Mouse (Mus musculus) heart, postnatal 0 days (tissue): ENCODE results near the gene Fam19a5. TPM values are rescaled to one million over a fixed set of nuclear protein-coding genes. Genes with fewer than 3 reads are reported as not detected.

Experiments
- ATAC-seq: fragments of 200-750 bp; cut with Nextera tagmentation; 2 replicates; pipeline ENCODE4 v1.8.0; 2017; ENCODE audit warnings: low read depth, moderate number of reproducible peaks, moderate library complexity; ENCODE audit not compliant: insufficient read depth
- DNase-seq: peaks from one replicate; pipeline ENCODE4 v3.0.0-alpha.2; 2016; ENCODE audit warnings: low spot score
- H3K27ac ChIP-seq: fragments of 300-500 bp; sonication (generic); 2 replicates; pipeline ENCODE4 v1.5.1; 2014; ENCODE audit warnings: low read depth, mild to moderate bottlenecking
- H3K27me3 ChIP-seq: fragments of 300-500 bp; sonication (generic); 2 replicates; pipeline ENCODE4 v1.6.1; 2014; ENCODE audit warnings: low read length, mixed read lengths; ENCODE audit not compliant: control insufficient read depth, insufficient read depth
- H3K36me3 ChIP-seq: fragments of 300-500 bp; sonication (generic); replicated peaks from 2 replicates; pipeline ENCODE4 v1.6.1; 2014; ENCODE audit warnings: low read length, mixed read lengths; ENCODE audit not compliant: control insufficient read depth, insufficient read depth
- H3K4me1 ChIP-seq: fragments of 300-500 bp; sonication (generic); 2 replicates; pipeline ENCODE4 v1.6.1; 2014; ENCODE audit warnings: antibody characterized with exemption; ENCODE audit not compliant: control insufficient read depth, insufficient read depth
- H3K4me2 ChIP-seq: fragments of 300-500 bp; sonication (generic); 2 replicates; pipeline ENCODE4 v1.6.1; 2014; ENCODE audit warnings: low read depth, mild to moderate bottlenecking, low read length, moderate library complexity
- H3K4me3 ChIP-seq: fragments of 300-500 bp; sonication (generic); 2 replicates; pipeline ENCODE4 v1.5.1; 2014; ENCODE audit warnings: low read depth, low read length
- H3K9ac ChIP-seq: fragments of 300-500 bp; sonication (generic); replicated peaks from 2 replicates; pipeline ENCODE4 v1.6.1; 2014; ENCODE audit warnings: low read depth, low read length, mixed read lengths
- H3K9me3 ChIP-seq: fragments of 300-500 bp; sonication (generic); replicated peaks from 2 replicates; pipeline ENCODE4 v1.6.1; 2016; ENCODE audit warnings: low read length; ENCODE audit not compliant: control insufficient read depth
- CTCF ChIP-seq: IDR thresholded peaks from 2 replicates; pipeline ENCODE4 v1.5.1; 2016; ENCODE audit warnings: antibody characterized with exemption, control low read depth, low read depth
- EP300 ChIP-seq: IDR thresholded peaks from 2 replicates; pipeline ENCODE4 v1.6.1; 2016; ENCODE audit warnings: antibody characterized with exemption, low read depth
- WGBS: fragments of 180-500 bp; shearing (Covaris S2); extraction: QIAGEN DNeasy Blood & Tissue Kit; methylation state at CpG from one replicate; pipeline ENCODE4 v1.1.7; 2014; 5-methylcytosine and 5-hydroxymethylcytosine counted together
- polyA plus RNA-seq: library from polyadenylated mRNA; unstranded; fragments of >200 nt; fragmentation: Nextera tagmentation; extraction: Ambion mirVana; gene quantifications from 2 replicates; pipeline ENCODE4 v1.2.1, GENCODE M21; 2015
- total RNA-seq: library from RNA; depleted of rRNA; stranded (reverse); fragments of >200 nt; gene quantifications from 2 replicates; pipeline ENCODE4 v1.2.3, GENCODE M21; 2014; ENCODE audit warnings: low replicate concordance

Gene Fam19a5
- total and polyA plus RNA-seq, 2 experiments from 2014 or later, result 0.27 to 2.5 TPM

DNA sequence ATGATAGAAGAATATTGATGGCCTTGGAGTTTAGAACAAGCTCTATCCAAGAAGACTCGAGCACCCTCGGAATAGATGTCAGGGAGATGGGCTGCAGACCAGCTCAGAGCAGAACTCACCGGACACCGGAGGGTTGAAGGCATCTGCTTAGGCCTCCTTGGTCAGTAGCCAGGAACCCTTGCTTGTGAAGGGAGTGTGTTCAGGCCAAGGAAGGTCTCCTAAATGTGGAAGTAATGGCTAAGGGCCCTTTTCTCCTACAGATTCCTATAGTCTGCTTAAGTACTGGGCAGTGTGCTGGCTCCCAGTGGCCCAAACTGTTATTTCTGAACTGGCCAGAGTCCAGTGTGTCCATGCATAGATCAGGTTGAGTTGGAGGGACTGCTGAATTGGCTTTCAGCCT is 53.7 kb downstream of the Fam19a5 start:
- 75% methylated on average over 4 of the region's 4 CpGs for WGBS
- ATAC-seq (no peak), DNase-seq (no peak)
- Histone ChIP-seq H3K27me3 (no peaks in the 10 kb centered on the region), H3K4me1 (no peaks in the 10 kb centered on the region), H3K36me3 (no peaks in the 10 kb centered on the region), H3K27ac (no peak overlapping the region), H3K4me2 (no peak overlapping the region), H3K9me3 (no peaks in the 10 kb centered on the region), H3K4me3 (no peak overlapping the region), H3K9ac (no peak overlapping the region)
- TF ChIP-seq EP300, result no peak

DNA sequence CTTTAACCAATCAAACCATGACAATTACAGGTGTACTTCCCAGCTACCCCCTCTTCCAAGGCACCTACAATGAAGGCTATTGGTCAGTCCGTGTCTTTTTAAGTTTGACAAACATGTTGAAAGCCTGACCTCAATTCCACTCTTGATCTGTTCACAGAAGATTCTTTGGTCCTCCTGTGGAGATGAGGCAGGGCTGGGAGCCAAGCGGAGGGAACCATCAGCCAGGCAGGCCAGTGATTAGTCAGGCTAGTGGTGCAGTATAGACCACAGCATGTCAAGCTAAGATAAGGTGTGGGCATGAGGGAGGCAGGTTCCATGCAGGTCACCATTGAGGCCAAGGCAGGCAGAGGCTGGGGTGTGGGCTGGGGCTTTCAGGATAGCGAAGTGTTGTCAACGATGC is 54.5 kb downstream of the Fam19a5 start:
- WGBS, result 78% methylated on average over 4 of the region's 4 CpGs
- ATAC-seq (no peak), DNase-seq (no peak)
- no peaks in the 10 kb centered on the region for H3K36me3 ChIP-seq
- H3K27ac ChIP-seq, result no peak overlapping the region
- H3K9ac ChIP-seq, result no peak overlapping the region
- H3K4me1 ChIP-seq, result no peaks in the 10 kb centered on the region
- no peak for TF ChIP-seq CTCF
- no peak overlapping the region for H3K4me3 ChIP-seq
- no peaks in the 10 kb centered on the region for H3K9me3 ChIP-seq
- H3K27me3 ChIP-seq, result no peaks in the 10 kb centered on the region
- H3K4me2 ChIP-seq, result no peak overlapping the region

DNA sequence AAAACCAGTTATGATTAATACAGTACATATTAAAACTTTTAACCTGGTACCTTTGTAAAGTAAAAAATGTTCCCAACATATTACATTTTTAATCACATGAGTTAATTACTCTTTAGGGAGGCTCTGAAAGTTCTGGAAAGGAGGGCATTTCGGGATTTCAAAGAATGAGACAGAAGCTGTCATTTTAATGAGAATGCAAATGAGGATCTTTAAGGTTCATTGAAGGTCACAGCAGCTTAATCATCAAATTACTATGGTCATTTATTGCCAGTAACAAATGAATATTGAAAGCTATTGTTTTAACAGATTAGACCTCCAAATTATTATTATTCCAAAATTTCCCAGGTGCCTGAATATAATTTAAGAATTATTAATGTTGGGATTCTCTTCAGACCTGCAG is 59.2 kb downstream of the Fam19a5 start:
- Histone ChIP-seq H3K36me3 (no peaks in the 10 kb centered on the region), H3K27ac (no peak overlapping the region), H3K4me1 (no peaks in the 10 kb centered on the region), H3K4me3 (no peak overlapping the region), H3K27me3 (no peaks in the 10 kb centered on the region), H3K9me3 (no peaks in the 10 kb centered on the region), H3K4me2 (no peak overlapping the region), H3K9ac (no peak overlapping the region)
- no peak for DNase-seq
- 69% methylated on average over 1 of the region's 1 CpGs for WGBS
- TF ChIP-seq EP300 (no peak), CTCF (no peak)
- no peak for ATAC-seq

DNA sequence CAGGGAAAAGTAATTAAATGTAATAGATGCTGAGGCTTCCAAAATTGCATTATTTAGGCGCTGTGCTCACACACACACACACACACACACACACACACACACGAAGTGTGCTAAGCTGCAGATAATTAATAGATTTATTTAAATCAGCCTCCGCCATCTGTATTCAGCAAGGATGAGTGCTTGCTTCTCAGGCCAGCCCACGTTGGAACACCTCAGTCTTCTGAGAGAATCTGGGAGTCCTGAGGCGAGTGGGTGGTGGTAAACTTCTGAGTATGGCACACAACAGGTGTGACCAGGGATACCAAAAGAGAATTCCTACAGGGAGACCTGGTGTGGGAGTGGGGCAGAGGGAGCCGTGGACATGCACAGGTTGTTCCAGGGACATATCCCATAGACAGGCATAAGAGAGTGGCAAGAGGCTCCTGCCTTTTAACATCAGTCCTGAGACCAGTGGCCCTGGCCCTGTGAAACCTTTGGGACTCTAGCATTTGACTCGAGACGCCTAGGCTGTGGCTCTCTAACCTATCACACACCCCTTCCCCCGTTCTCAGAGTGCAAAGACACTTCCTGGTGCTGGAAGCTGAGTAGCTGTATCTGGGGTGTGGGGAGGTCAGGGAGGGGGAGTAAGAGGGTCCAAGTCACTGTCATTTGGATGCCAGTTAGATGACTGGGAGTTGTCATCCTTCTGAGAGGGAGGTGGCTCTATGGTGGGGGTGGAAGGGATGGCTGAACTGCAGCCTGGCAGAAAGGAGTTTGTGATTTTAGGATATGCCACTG is 61.6 kb downstream of the Fam19a5 start:
- no peak for TF ChIP-seq CTCF
- TF ChIP-seq EP300, result no peak
- Histone ChIP-seq H3K9me3 (no peaks in the 10 kb centered on the region), H3K27me3 (no peaks in the 10 kb centered on the region), H3K36me3 (no peaks in the 10 kb centered on the region), H3K9ac (no peak overlapping the region), H3K4me1 (no peaks in the 10 kb centered on the region), H3K4me2 (no peak overlapping the region), H3K27ac (no peak overlapping the region), H3K4me3 (no peak overlapping the region)
- WGBS, result 48% methylated on average over 9 of the region's 9 CpGs
- no peak for DNase-seq
- no peak for ATAC-seq

DNA sequence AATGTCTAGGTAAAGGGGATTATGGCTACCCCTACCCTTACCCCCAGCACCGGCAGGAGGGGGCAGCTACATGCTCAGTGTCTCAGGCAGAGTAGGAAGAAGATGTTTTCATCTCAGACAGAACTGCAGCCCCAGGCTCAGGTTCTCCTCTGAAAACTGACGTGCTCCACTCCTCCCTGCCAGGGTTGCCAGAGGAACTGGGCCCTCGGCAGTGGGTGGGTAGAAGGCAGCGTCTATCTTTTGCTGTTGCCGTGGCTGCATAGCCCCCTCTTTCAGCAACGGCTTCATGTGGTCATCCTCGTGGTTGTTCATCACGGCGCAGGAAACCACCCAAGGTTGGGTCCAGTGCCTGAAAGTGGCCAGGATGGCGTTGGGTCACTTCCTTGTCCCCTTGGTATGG is 62.6 kb downstream of the Fam19a5 start:
- Histone ChIP-seq H3K9me3 (no peaks in the 10 kb centered on the region), H3K4me2 (no peak overlapping the region), H3K4me3 (no peak overlapping the region), H3K27ac (no peak overlapping the region), H3K9ac (no peak overlapping the region), H3K27me3 (no peaks in the 10 kb centered on the region), H3K4me1 (no peaks in the 10 kb centered on the region), H3K36me3 (no peaks in the 10 kb centered on the region)
- ATAC-seq, result no peak
- no peak for DNase-seq
- TF ChIP-seq EP300 (no peak), CTCF (no peak)
- WGBS, result 72% methylated on average over 10 of the region's 10 CpGs

DNA sequence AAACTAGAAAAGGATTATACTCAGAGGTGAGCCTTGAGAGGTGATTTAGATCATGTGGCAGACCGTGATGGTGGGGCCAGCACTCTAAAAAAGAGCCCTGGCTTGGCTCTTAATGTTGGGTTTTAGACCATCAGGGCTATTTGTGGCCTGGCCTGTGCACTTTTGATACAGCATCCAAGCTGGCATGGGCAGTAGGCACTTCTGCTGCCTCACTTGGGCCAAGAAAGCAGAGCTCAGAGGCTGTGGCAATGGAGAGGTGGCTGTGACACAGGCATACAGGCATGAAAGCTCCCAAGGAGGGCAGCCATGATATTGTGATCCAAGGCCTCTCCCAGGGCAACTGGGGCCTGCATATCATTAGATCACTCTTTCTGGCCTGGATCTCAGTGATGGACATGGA is 65.1 kb downstream of the Fam19a5 start:
- H3K9ac ChIP-seq, result no peak overlapping the region
- no peak overlapping the region for H3K4me3 ChIP-seq
- H3K27ac ChIP-seq, result no peak overlapping the region
- H3K4me1 ChIP-seq, result no peaks in the 10 kb centered on the region
- DNase-seq, result no peak
- no peaks in the 10 kb centered on the region for H3K9me3 ChIP-seq
- TF ChIP-seq CTCF (no peak), EP300 (no peak)
- no peak overlapping the region for H3K4me2 ChIP-seq
- no peak for ATAC-seq
- H3K36me3 ChIP-seq, result no peaks in the 10 kb centered on the region
- H3K27me3 ChIP-seq, result no peaks in the 10 kb centered on the region
- WGBS, result 68% methylated on average over 1 of the region's 1 CpGs
